23 mouse cellular contexts compared by ENCODE assay signal in the genomic region with DNA sequence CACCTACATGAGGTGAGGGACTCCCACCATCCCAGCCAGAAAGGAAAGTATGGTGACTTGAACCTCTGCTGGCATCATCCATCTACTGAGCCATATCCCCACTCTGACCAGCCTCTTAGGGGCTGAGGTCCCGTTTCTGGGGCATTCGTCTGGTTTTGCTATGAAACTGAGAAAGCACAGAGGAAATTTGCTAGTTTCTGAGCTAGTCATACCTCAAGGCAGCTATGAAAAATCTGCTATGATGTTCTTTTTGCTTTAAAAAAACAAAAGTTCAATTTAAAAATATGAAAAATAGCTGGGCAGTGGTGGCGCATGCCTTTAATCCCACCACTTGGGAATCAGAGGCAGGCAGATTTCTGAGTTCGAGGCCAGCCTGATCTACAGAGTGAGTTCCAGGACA. TPM values are rescaled to one million over a fixed set of nuclear protein-coding genes. Genes with fewer than 3 reads are reported as not detected.
DNase-seq lines count a peak whose midpoint lies in the region; ATAC-seq and TF ChIP-seq lines count a peak whose summit lies in the region.
"Had no signal": no experiment of that assay in that cellular context is flagged by ENCODE, and none has a peak within 500 bp of the region (broad histone marks: within the 10 kb centered on the region; RNA-seq: fewer than 3 reads in every experiment).

No protein-coding gene starts in this region.

- peak; percentile 12 for DNase-seq in cerebellum, adult 9-10 months
- DNase-seq in cerebellum, postnatal 10 days, result no peak
- DNase-seq in liver, embryonic 11.5 days (ENCODE audit: low spot score), result peak; percentile 24
- no peak for DNase-seq in liver, postnatal 0 days
- no peak for DNase-seq in CH12.LX (ENCODE audit: extremely low read depth)
- DNase-seq in urinary bladder, postnatal 25 days (ENCODE audit: low spot score), result no peak
- DNase-seq: adrenal gland, adult 2 months; adrenal gland, adult 8-10 months; adrenal gland, postnatal 10 days; adrenal gland, postnatal 14 days; adrenal gland, postnatal 25 days; adrenal gland, postnatal 36 days; B cell, adult 2 months; cerebellum, adult 11 months; cerebellum, adult 11-12 months; cerebellum, adult 18-20 months; cerebellum, adult 2 months had no signal

- TF ChIP-seq CTCF in liver, postnatal 0 days (IDR thresholded peaks at IDR 0.05; ENCODE audit: low read depth), result no peak
- TF ChIP-seq CTCF in CH12.LX (conservative IDR thresholded peaks at IDR 0.05 in 1 of 2, IDR thresholded peaks at IDR 0.05 in 1 of 2; ENCODE audit: low read depth in 2 of 2, low read length in 2 of 2), result no peak

- H3K4me3 ChIP-seq in liver, embryonic 11.5 days (ENCODE audit: low read depth, low read length), result no peak overlapping the region
- H3K4me3 ChIP-seq in liver, postnatal 0 days (ENCODE audit: low read depth, low read length), result no peak overlapping the region
- no peak overlapping the region for H3K4me3 ChIP-seq in CH12.LX (replicated peaks in 1 of 3; ENCODE audit: low read depth in 2 of 3, low read length in 2 of 3, poor library complexity in 1 of 3)

- in situ Hi-C loops in CH12.LX (cut with MboI; ENCODE audit: low pct_ligation_motif_present, low pct_unique_long_range_greater_than_20kb, low sequenced_read_pairs), result no loop called here

- H3K79me2 ChIP-seq in CH12.LX (replicated peaks; ENCODE audit: control insufficient read depth, extremely low read depth, insufficient read depth, poor library complexity, severe bottlenecking), result peaks cover 11% of the 10 kb centered on the region

- H3K4me2 ChIP-seq in liver, embryonic 11.5 days, result no peak overlapping the region
- no peak overlapping the region for H3K4me2 ChIP-seq in liver, postnatal 0 days (ENCODE audit: low read depth, low read length)
- no peak overlapping the region for H3K4me2 ChIP-seq in CH12.LX (ENCODE audit: insufficient read depth, low read depth, poor library complexity, severe bottlenecking)

- 87% methylated on average over 4 of the region's 4 CpGs for WGBS in liver, embryonic 11.5 days
- WGBS in liver, postnatal 0 days (ENCODE audit: insufficient replicate concordance), result 85% methylated on average over 4 of the region's 4 CpGs

- H3K4me1 ChIP-seq in liver, embryonic 11.5 days (replicated peaks; ENCODE audit: control insufficient read depth, insufficient read depth, low read length), result no peaks in the 10 kb centered on the region
- peaks cover 6% of the 10 kb centered on the region; the same call in 1 of the 2 replicates for H3K4me1 ChIP-seq in liver, postnatal 0 days (ENCODE audit: insufficient read depth)
- peaks cover 30 to 53% of the 10 kb centered on the region in 2 experiments for H3K4me1 ChIP-seq in CH12.LX (ENCODE audit: control insufficient read depth in 1 of 2, insufficient read depth in 2 of 2)

- no peak overlapping the region for H3K27ac ChIP-seq in liver, embryonic 11.5 days (ENCODE audit: low read depth, low read length)
- H3K27ac ChIP-seq in liver, postnatal 0 days (ENCODE audit: low read depth), result no peak overlapping the region
- H3K27ac ChIP-seq in CH12.LX (ENCODE audit: insufficient read depth, low read depth), result peak overlapping the region; percentile 69

- no peak; the same call in 1 of the 2 replicates for TF ChIP-seq RAD21 in CH12.LX (IDR thresholded peaks at IDR 0.05; ENCODE audit: low read depth, low read length)

- no peaks in the 10 kb centered on the region for H3K27me3 ChIP-seq in liver, embryonic 11.5 days (replicated peaks; ENCODE audit: control insufficient read depth, insufficient read depth, low read length)
- H3K27me3 ChIP-seq in liver, postnatal 0 days (ENCODE audit: insufficient read depth, low read length), result no peaks in the 10 kb centered on the region
- no peaks in the 10 kb centered on the region for H3K27me3 ChIP-seq in CH12.LX (replicated peaks)

- TF ChIP-seq POLR2A in CH12.LX (IDR thresholded peaks at IDR 0.05; ENCODE audit: low read depth, low read length), result no peak

- H3K9ac ChIP-seq in liver, embryonic 11.5 days (ENCODE audit: low read depth, low read length), result no peak overlapping the region
- H3K9ac ChIP-seq in liver, postnatal 0 days (replicated peaks), result no peak overlapping the region
- no peak overlapping the region for H3K9ac ChIP-seq in CH12.LX (ENCODE audit: insufficient read depth, low read depth)

- no peaks in the 10 kb centered on the region for H3K9me3 ChIP-seq in liver, embryonic 11.5 days (ENCODE audit: control insufficient read depth, low read length)
- no peaks in the 10 kb centered on the region for H3K9me3 ChIP-seq in liver, postnatal 0 days (ENCODE audit: low read length)
- H3K9me3 ChIP-seq in CH12.LX (replicated peaks; ENCODE audit: low read length), result no peaks in the 10 kb centered on the region
- H3K9me3 ChIP-seq: G1E had no signal

- ATAC-seq in liver, embryonic 11.5 days (replicated peaks; ENCODE audit: low FRiP score), result no peak
- ATAC-seq in liver, postnatal 0 days, result no peak
- ATAC-seq: activated CD4-positive, CD25-positive, alpha-beta regulatory T cell, adult 4 months; CD4-positive, CD25-positive, alpha-beta regulatory T cell, adult 4 months; Patski had no signal

- dilution Hi-C loops in CH12.LX (cut with MboI; ENCODE audit: extremely low pct_ligation_motif_present, extremely low pct_unique_long_range_greater_than_20kb, low sequenced_read_pairs), result no loop called here

- TF ChIP-seq EP300 in liver, postnatal 0 days (IDR thresholded peaks at IDR 0.05; ENCODE audit: low read depth), result no peak
- peak; percentile 79 for TF ChIP-seq EP300 in CH12.LX (IDR thresholded peaks at IDR 0.05; ENCODE audit: low read length)

- no peaks in the 10 kb centered on the region for H3K36me3 ChIP-seq in liver, embryonic 11.5 days (ENCODE audit: control insufficient read depth, insufficient read depth, low read length)
- no peaks in the 10 kb centered on the region for H3K36me3 ChIP-seq in liver, postnatal 0 days (replicated peaks; ENCODE audit: insufficient read depth, low read length)
- peaks cover under 1% of the 10 kb centered on the region in 2 experiments for H3K36me3 ChIP-seq in CH12.LX (replicated peaks in 1 of 2; ENCODE audit: control insufficient read depth in 1 of 2, insufficient read depth in 1 of 2, low read length in 1 of 2)
- H3K36me3 ChIP-seq: G1E had no signal

TF ChIP-seq in CH12.LX, 34 proteins besides CTCF, POLR2A, EP300 and RAD21 (continues in another document):
- 0 out of 2 replicates have a peak, but pooled peaks have one; percentile 52 for TF ChIP-seq TBP (conservative IDR thresholded peaks at IDR 0.05; ENCODE audit: low read depth, low read length)
- no peak for TF ChIP-seq USF1 (IDR thresholded peaks at IDR 0.05; ENCODE audit: low read depth, low read length)
- peak; percentile 11; the same call in 1 of the 2 replicates for TF ChIP-seq ELF1 (IDR thresholded peaks at IDR 0.05; ENCODE audit: low read depth, low read length)
- no peak for TF ChIP-seq USF2 (conservative IDR thresholded peaks at IDR 0.05; ENCODE audit: low read depth, low read length)
- TF ChIP-seq ZNF384 (IDR thresholded peaks at IDR 0.05; ENCODE audit: low read depth, low read length), result peak; percentile 54; the same call in 1 of the 2 replicates
- peak; percentile 71 for TF ChIP-seq BHLHE40 (IDR thresholded peaks at IDR 0.05; ENCODE audit: low read depth, low read length)
- no peak for TF ChIP-seq KAT2A (IDR thresholded peaks at IDR 0.05; ENCODE audit: insufficient replicate concordance, low read length)
- 0 out of 2 replicates have a peak, but pooled peaks have one; percentile 38 for TF ChIP-seq RCOR1 (conservative IDR thresholded peaks at IDR 0.05; ENCODE audit: low read depth, low read length)
- no peak for TF ChIP-seq PAX5 (IDR thresholded peaks at IDR 0.05; ENCODE audit: low read length)
- 0 out of 2 replicates have a peak, but pooled peaks have one; percentile 51 for TF ChIP-seq TCF12 (IDR thresholded peaks at IDR 0.05; ENCODE audit: low read depth, low read length)
- TF ChIP-seq MEF2A (IDR thresholded peaks at IDR 0.05; ENCODE audit: borderline replicate concordance, low read depth, low read length), result peak; percentile 57; the same call in 1 of the 2 replicates
- no peak for TF ChIP-seq JUN (IDR thresholded peaks at IDR 0.05; ENCODE audit: insufficient read depth, low read depth, low read length)
- no peak for TF ChIP-seq E2F4 (IDR thresholded peaks at IDR 0.05; ENCODE audit: insufficient replicate concordance, low read depth, low read length)
- TF ChIP-seq IRF4 (IDR thresholded peaks at IDR 0.05; ENCODE audit: low read depth, low read length), result peak; percentile 78; the same call in 1 of the 2 replicates

RNA-seq across cellular contexts. Expression of a gene that starts 0.7 kb away (rescaled TPM):
- polyA plus RNA-seq in liver, embryonic 11.5 days (2014; fragmentation: Nextera tagmentation; extraction: Ambion mirVana), result 3.8 and 4.4 TPM in 2 replicates
- 3.8 and 4.4 TPM in 2 replicates for polyA plus RNA-seq in liver, postnatal 0 days (2015; fragmentation: Nextera tagmentation; extraction: Ambion mirVana)
- total RNA-seq in CH12.LX (2012; rRNA removed) (6.1 and 6.5 TPM in 2 replicates), CH12.LX (2014; rRNA removed) (13.6 and 18.0 TPM in 2 replicates)
- polyA plus RNA-seq in CH12.LX (2012; ENCODE audit: insufficient read length, low read depth), result 3.1 and 3.9 TPM in 2 replicates
- polyA plus RNA-seq: adrenal gland, adult 2 months had no signal

RNA-seq across cellular contexts. Expression of a gene that starts 3.8 kb away (rescaled TPM):
- 3.5 and 4.7 TPM in 2 replicates for polyA plus RNA-seq in liver, embryonic 11.5 days (2014; fragmentation: Nextera tagmentation; extraction: Ambion mirVana)
- 10.0 and 10.5 TPM in 2 replicates for polyA plus RNA-seq in liver, postnatal 0 days (2015; fragmentation: Nextera tagmentation; extraction: Ambion mirVana)
- total RNA-seq in CH12.LX (2012; rRNA removed) (102 and 207 TPM in 2 replicates), CH12.LX (2014; rRNA removed) (55.0 and 60.3 TPM in 2 replicates)
- 87.6 and 105 TPM in 2 replicates for polyA plus RNA-seq in CH12.LX (2012; ENCODE audit: insufficient read length, low read depth)
- polyA plus RNA-seq: C2C12, Patski had no signal

RNA-seq across cellular contexts. Expression of a gene that starts 10.3 kb away (rescaled TPM):
- polyA plus RNA-seq in liver, embryonic 11.5 days (2014; fragmentation: Nextera tagmentation; extraction: Ambion mirVana), result 20.9 and 23.4 TPM in 2 replicates
- polyA plus RNA-seq in liver, postnatal 0 days (2015; fragmentation: Nextera tagmentation; extraction: Ambion mirVana), result 6.3 and 7.1 TPM in 2 replicates
- total RNA-seq in CH12.LX (2012; rRNA removed), result 10.1 and 10.7 TPM in 2 replicates
- total RNA-seq in CH12.LX (2014; rRNA removed), result 11.2 and 12.9 TPM in 2 replicates
- 14.4 and 15.8 TPM in 2 replicates for polyA plus RNA-seq in CH12.LX (2012; ENCODE audit: insufficient read length, low read depth)

RNA-seq across cellular contexts. Expression of a gene that starts 21.6 kb away (rescaled TPM):
- polyA plus RNA-seq in liver, embryonic 11.5 days (2014; fragmentation: Nextera tagmentation; extraction: Ambion mirVana), result 2.4 and 2.5 TPM in 2 replicates
- 0.26 and 0.34 TPM in 2 replicates for polyA plus RNA-seq in liver, postnatal 0 days (2015; fragmentation: Nextera tagmentation; extraction: Ambion mirVana)
- total RNA-seq in CH12.LX (2012; rRNA removed) (0.21 and 0.47 TPM in 2 replicates), CH12.LX (2014; rRNA removed) (0.46 TPM in 1 of 2 replicates, not detected in the other)
- 0.85 and 0.87 TPM in 2 replicates for polyA plus RNA-seq in CH12.LX (2012; ENCODE audit: insufficient read length, low read depth)
- total RNA-seq: G1E had no signal
- polyA plus RNA-seq: activated CD4-positive, CD25-positive, alpha-beta regulatory T cell, adult 4 months; C2C12; CD4-positive, CD25-positive, alpha-beta regulatory T cell, adult 4 months; Patski had no signal

RNA-seq across cellular contexts. Expression of a gene that starts 37.7 kb away (rescaled TPM):
- 6.4 and 8.8 TPM in 2 replicates for polyA plus RNA-seq in liver, embryonic 11.5 days (2014; fragmentation: Nextera tagmentation; extraction: Ambion mirVana)
- not detected in 2 replicates for polyA plus RNA-seq in liver, postnatal 0 days (2015; fragmentation: Nextera tagmentation; extraction: Ambion mirVana)
- total RNA-seq in CH12.LX (2012; rRNA removed), result 0.21 and 0.50 TPM in 2 replicates
- not detected in 2 replicates for total RNA-seq in CH12.LX (2014; rRNA removed)
- polyA plus RNA-seq in CH12.LX (2012; ENCODE audit: insufficient read length, low read depth), result not detected in 2 replicates
- total RNA-seq: MEL had no signal
- polyA plus RNA-seq: activated CD4-positive, CD25-positive, alpha-beta regulatory T cell, adult 4 months; G1E had no signal

Comparison
In these comparisons a context has a peak if more than half of its experiments do, and no peak if none do; other contexts are left out.
1. DNase-seq: peak in cerebellum, adult 9-10 months (single experiment) and liver, embryonic 11.5 days (single experiment); none in cerebellum, postnatal 10 days (0 of 2), liver, postnatal 0 days (single experiment), CH12.LX (single experiment) and urinary bladder, postnatal 25 days (single experiment).